Mouse (Mus musculus) layer of hippocampus, adult 11-12 months (tissue): ENCODE results near the gene Obox6.

Experiments used
- DNase-seq: peaks from one replicate; pipeline ENCODE4 v3.0.0; 2022; ENCODE audit warnings: low spot score

Gene Obox6

DNA sequence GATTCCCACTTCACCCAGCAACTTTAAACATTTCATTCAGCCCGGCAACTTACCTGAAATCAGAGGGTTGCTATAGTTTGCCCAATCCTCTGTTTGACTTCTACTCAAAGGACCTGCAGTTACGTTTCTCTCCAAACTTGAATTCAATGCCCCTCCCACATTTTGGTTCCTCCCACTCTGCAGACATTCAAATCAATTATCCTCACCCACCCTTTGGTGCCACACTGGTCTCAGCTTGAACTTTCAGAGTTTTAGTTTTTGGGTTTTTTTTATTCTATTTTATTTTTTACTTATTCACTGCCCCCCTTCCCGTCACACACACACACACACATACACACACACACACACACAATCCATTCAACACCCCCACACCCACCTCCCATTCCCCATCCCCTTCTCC, at the start of gene Obox6:
Gene Obox6, minus strand, starts transcription at position 101 of the 400 bp plus-strand sequence.
- no peak for DNase-seq

- DNase-seq, result no peak
Measured at GRCm38 (mm10) chr7:15884127-15884526, 44.6 kb upstream of the Obox6 start.

- DNase-seq, result no peak
Measured at GRCm38 (mm10) chr7:15882317-15882716, 42.8 kb upstream of the Obox6 start, which contains the start of gene Crxos. TSS of gene Crxos (plus strand) at chr7:15882617.

DNA sequence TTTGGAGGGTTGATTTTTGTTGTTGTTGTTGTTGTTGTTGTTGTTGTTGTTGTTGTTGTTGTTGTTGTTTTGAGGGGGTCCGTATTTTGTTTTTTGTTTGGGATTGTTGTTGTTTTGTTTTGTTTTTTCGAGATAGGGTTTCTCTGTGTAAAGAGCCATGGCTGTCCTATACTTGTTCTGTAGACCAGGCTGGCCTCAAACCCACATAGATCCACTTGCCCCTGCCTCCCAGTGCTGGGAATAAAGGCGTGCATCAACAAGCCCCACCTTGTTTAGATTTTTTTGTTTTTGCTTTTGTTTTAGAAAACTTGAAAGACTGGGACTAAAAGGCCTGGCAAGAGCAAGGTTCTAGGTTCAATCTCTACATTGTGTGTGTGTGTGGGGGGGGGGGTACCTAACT, 42.4 kb upstream of the Obox6 start:
- no peak for DNase-seq

- no peak for DNase-seq
Measured at GRCm38 (mm10) chr7:15881388-15881787, 41.9 kb upstream of the Obox6 start.

- DNase-seq, result no peak
Measured at GRCm38 (mm10) chr7:15879756-15880155, 40.3 kb upstream of the Obox6 start, which contains the start of gene Crx. TSS of gene Crx (minus strand) at chr7:15879968.

GRCm38 (mm10) chr7:15864104-15864503, 24.6 kb upstream of the Obox6 start:
- DNase-seq, result no peak

DNA sequence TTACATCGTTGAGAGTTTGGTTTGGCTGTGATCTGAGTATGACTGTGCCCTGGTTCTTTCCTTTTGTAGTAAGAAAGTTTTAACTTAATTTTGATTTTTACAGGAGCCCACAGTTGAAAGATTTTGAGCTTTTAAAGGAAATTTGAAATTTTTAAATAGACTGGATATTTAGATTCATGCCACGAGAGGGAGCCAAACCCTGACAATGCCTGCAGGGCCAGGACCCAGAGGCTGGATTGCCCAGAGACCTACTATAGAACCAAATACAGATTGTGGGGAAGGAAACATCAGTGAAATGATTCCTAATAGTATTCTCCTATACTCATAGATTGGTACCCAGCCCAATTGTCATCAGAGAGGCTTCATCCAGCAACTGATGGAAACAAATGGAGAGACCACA, 20.2 kb upstream of the Obox6 start:
- DNase-seq, result no peak
